ENCODE assay signal across 12 mouse cellular contexts in genomic region chr10:68978115-68978514, GRCm38 (mm10).
DNase-seq lines count a peak whose midpoint lies in the region; ATAC-seq and TF ChIP-seq lines count a peak whose summit lies in the region.
"Had no signal": no experiment of that assay in that cellular context is flagged by ENCODE, and none has a peak within 500 bp of the region (broad histone marks: within the 10 kb centered on the region; RNA-seq: fewer than 3 reads in every experiment).

No protein-coding gene starts in this region.

- H3K27ac ChIP-seq in midbrain, postnatal 0 days (ENCODE audit: low read depth, low read length), result no peak overlapping the region
- no peak overlapping the region for H3K27ac ChIP-seq in midbrain, embryonic 11.5 days (ENCODE audit: low read depth, low read length)
- H3K27ac ChIP-seq: embryonic facial prominence, embryonic 13.5 days; hindbrain, embryonic 14.5 days; macrophage had no signal

- no peaks in the 10 kb centered on the region for H3K27me3 ChIP-seq in midbrain, postnatal 0 days (ENCODE audit: insufficient read depth, low read length)
- H3K27me3 ChIP-seq in midbrain, embryonic 11.5 days (ENCODE audit: control insufficient read depth, insufficient read depth, low read length), result no peaks in the 10 kb centered on the region
- H3K27me3 ChIP-seq: embryonic facial prominence, embryonic 13.5 days had no signal

- peak; percentile 65 for TF ChIP-seq CTCF in midbrain, postnatal 0 days (IDR thresholded peaks at IDR 0.05)

- 75% methylated on average over 4 of the region's 4 CpGs for WGBS in midbrain, postnatal 0 days
- WGBS in midbrain, embryonic 11.5 days, result 70% methylated on average over 4 of the region's 4 CpGs

- ATAC-seq in midbrain, postnatal 0 days (ENCODE audit: low FRiP score), result no peak
- no peak for ATAC-seq in midbrain, embryonic 11.5 days (ENCODE audit: low FRiP score)

- no peaks in the 10 kb centered on the region for H3K4me1 ChIP-seq in midbrain, postnatal 0 days (ENCODE audit: insufficient read depth, low read length)
- no peaks in the 10 kb centered on the region for H3K4me1 ChIP-seq in midbrain, embryonic 11.5 days (ENCODE audit: control insufficient read depth, insufficient read depth, low read length)
- H3K4me1 ChIP-seq: embryonic facial prominence, embryonic 13.5 days had no signal

- H3K4me3 ChIP-seq in midbrain, postnatal 0 days (ENCODE audit: low read depth, low read length), result no peak overlapping the region
- no peak overlapping the region for H3K4me3 ChIP-seq in midbrain, embryonic 11.5 days (ENCODE audit: low read depth, low read length)
- H3K4me3 ChIP-seq: embryonic facial prominence, embryonic 13.5 days had no signal

- H3K36me3 ChIP-seq in midbrain, postnatal 0 days (ENCODE audit: insufficient read depth, low read length), result no peaks in the 10 kb centered on the region
- H3K36me3 ChIP-seq in midbrain, embryonic 11.5 days (ENCODE audit: control insufficient read depth, insufficient read depth, low read length), result no peaks in the 10 kb centered on the region
- H3K36me3 ChIP-seq: embryonic facial prominence, embryonic 13.5 days; G1E had no signal

- no peak overlapping the region for H3K9ac ChIP-seq in midbrain, postnatal 0 days (replicated peaks; ENCODE audit: low read length, poor library complexity, severe bottlenecking)
- H3K9ac ChIP-seq in midbrain, embryonic 11.5 days (ENCODE audit: low read length), result no peak overlapping the region
- H3K9ac ChIP-seq: embryonic facial prominence, embryonic 13.5 days; hindbrain, embryonic 14.5 days had no signal

- DNase-seq in gastrocnemius, adult 18-20 months (ENCODE audit: low spot score), result peak; percentile 22
- DNase-seq in gastrocnemius, postnatal 25 days, result no peak
- no peak for DNase-seq in midbrain, postnatal 0 days (ENCODE audit: low spot score)
- no peak for DNase-seq in midbrain, embryonic 11.5 days (ENCODE audit: low spot score, missing footprints)
- peak; percentile 53 for DNase-seq in forelimb bud, embryonic 11.5 days (ENCODE audit: low read depth, low spot score)
- peak; percentile 4 for DNase-seq in thymus, postnatal 25 days
- no peak for DNase-seq in cerebellum, adult 18-20 months
- no peak for DNase-seq in layer of hippocampus, postnatal 25 days (ENCODE audit: extremely low spot score in 1 of 2, low spot score in 1 of 2)

- no peaks in the 10 kb centered on the region for H3K9me3 ChIP-seq in midbrain, postnatal 0 days (ENCODE audit: low read length)
- H3K9me3 ChIP-seq in midbrain, embryonic 11.5 days (ENCODE audit: control insufficient read depth, low read length), result no peaks in the 10 kb centered on the region
- H3K9me3 ChIP-seq: embryonic facial prominence, embryonic 13.5 days had no signal

- H3K4me2 ChIP-seq in midbrain, postnatal 0 days (ENCODE audit: low read depth, low read length, poor library complexity, severe bottlenecking), result no peak overlapping the region
- no peak overlapping the region for H3K4me2 ChIP-seq in midbrain, embryonic 11.5 days
- H3K4me2 ChIP-seq: embryonic facial prominence, embryonic 13.5 days; hindbrain, embryonic 14.5 days had no signal

Comparison
In these comparisons a context has a peak if more than half of its experiments do, and no peak if none do; other contexts are left out.
1. DNase-seq: peak in gastrocnemius, adult 18-20 months (single experiment), forelimb bud, embryonic 11.5 days (single experiment) and thymus, postnatal 25 days (single experiment); none in gastrocnemius, postnatal 25 days (single experiment), midbrain, postnatal 0 days (single experiment), midbrain, embryonic 11.5 days (single experiment), cerebellum, adult 18-20 months (0 of 2) and layer of hippocampus, postnatal 25 days (0 of 2).